Mouse (Mus musculus): ENCODE measurements at regions not wholly inside any gene's neighbourhood (a gene's known extent, or its start where the extent isn't known, plus 50 kb on each side); places are given as distances from the start of the nearest gene placed in this dataset.

DNA sequence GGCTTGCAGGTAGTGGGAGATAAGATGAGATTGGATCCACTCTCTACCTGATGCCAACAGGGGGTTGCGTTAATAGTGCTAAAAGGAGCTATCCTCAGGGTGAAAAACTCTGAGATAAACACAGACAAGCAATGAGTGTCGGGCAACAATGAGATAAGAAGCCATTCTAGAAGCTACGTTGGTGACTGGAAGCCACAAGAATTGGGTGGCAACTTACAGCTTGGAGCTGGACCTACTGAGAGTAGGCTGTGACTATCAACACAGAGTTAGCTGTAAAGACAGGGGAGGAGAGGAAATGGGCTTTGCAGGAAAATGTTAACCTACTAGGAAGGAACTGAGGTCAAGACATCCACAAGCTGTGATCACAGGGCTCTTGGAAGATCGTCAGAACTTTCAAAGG lies 388.9 kb upstream of the Hnrnpa3 start:
- Histone ChIP-seq H3K4me3 (no peak overlapping the region), H3K9me3 (replicated peaks) (no peaks in the 10 kb centered on the region), H3K27me3 (no peaks in the 10 kb centered on the region), H3K27ac (no peak overlapping the region), H3K36me3 (no peaks in the 10 kb centered on the region), H3K9ac (no peak overlapping the region), H3K4me2 (no peak overlapping the region), H3K4me1 (replicated peaks) (no peaks in the 10 kb centered on the region)
- no peak for ATAC-seq (replicated peaks; ENCODE audit: insufficient number of reproducible peaks, insufficient read depth, low FRiP score, low read depth)
- 38% methylated on average over 4 of the region's 4 CpGs for WGBS

GRCm38 (mm10) chr2:75287900-75288299 lies 371.2 kb upstream of the Hnrnpa3 start:
- Histone ChIP-seq H3K4me3 (no peak overlapping the region), H3K9me3 (replicated peaks) (no peaks in the 10 kb centered on the region), H3K4me1 (replicated peaks) (no peaks in the 10 kb centered on the region), H3K27me3 (no peaks in the 10 kb centered on the region), H3K4me2 (no peak overlapping the region), H3K9ac (no peak overlapping the region), H3K36me3 (no peaks in the 10 kb centered on the region), H3K27ac (no peak overlapping the region)
- 94% methylated on average over 1 of the region's 1 CpGs for WGBS
- ATAC-seq (replicated peaks; ENCODE audit: insufficient number of reproducible peaks, insufficient read depth, low FRiP score, low read depth) = no peak

GRCm38 (mm10) chr2:75291674-75292073 lies 367.4 kb upstream of the Hnrnpa3 start:
- Histone ChIP-seq H3K9me3 (replicated peaks) (no peaks in the 10 kb centered on the region), H3K4me3 (no peak overlapping the region), H3K4me2 (no peak overlapping the region), H3K9ac (no peak overlapping the region), H3K27ac (no peak overlapping the region), H3K36me3 (no peaks in the 10 kb centered on the region), H3K4me1 (replicated peaks) (no peaks in the 10 kb centered on the region), H3K27me3 (no peaks in the 10 kb centered on the region)
- 78% methylated on average over 2 of the region's 2 CpGs for WGBS
- ATAC-seq (replicated peaks; ENCODE audit: insufficient number of reproducible peaks, insufficient read depth, low FRiP score, low read depth) = no peak

DNA sequence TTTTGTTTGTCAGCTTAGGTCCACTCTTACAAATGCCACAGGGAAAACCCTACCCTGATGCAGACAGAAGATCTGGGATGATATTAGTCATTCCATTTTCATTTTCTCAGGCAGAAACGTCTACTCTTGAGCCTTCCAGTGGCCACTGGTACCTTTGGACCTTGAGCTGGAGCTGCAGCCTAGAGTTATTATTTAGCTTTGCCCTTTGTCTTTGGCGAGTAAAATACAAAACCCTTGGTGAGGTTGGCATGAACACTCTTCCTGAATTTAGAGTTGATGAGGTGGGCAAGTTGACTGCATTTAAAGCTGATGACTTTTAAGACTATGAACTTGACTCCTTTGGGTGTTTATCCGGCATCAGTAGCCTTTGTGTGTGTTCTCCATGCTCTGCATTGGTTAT lies 352.2 kb upstream of the Hnrnpa3 start:
- Histone ChIP-seq H3K9ac (no peak overlapping the region), H3K27me3 (no peaks in the 10 kb centered on the region), H3K4me1 (replicated peaks) (no peaks in the 10 kb centered on the region), H3K36me3 (no peaks in the 10 kb centered on the region), H3K9me3 (replicated peaks) (no peaks in the 10 kb centered on the region), H3K4me3 (no peak overlapping the region), H3K4me2 (no peak overlapping the region), H3K27ac (no peak overlapping the region)
- no peak for ATAC-seq (replicated peaks; ENCODE audit: insufficient number of reproducible peaks, insufficient read depth, low FRiP score, low read depth)
- 59% methylated on average over 3 of the region's 3 CpGs for WGBS

- H3K36me3 ChIP-seq = no peaks in the 10 kb centered on the region
- H3K4me2 ChIP-seq = no peak overlapping the region
- H3K4me3 ChIP-seq = no peak overlapping the region
- no peak for ATAC-seq (replicated peaks; ENCODE audit: insufficient number of reproducible peaks, insufficient read depth, low FRiP score, low read depth)
- H3K27me3 ChIP-seq = peaks cover 15% of the 10 kb centered on the region
- H3K27ac ChIP-seq = no peak overlapping the region
- H3K9me3 ChIP-seq (replicated peaks) = no peaks in the 10 kb centered on the region
- WGBS = 52% methylated on average over 4 of the region's 4 CpGs
- H3K9ac ChIP-seq = no peak overlapping the region
- H3K4me1 ChIP-seq (replicated peaks) = no peaks in the 10 kb centered on the region
Measured at GRCm38 (mm10) chr2:75311191-75311590, 347.9 kb upstream of the Hnrnpa3 start.

DNA sequence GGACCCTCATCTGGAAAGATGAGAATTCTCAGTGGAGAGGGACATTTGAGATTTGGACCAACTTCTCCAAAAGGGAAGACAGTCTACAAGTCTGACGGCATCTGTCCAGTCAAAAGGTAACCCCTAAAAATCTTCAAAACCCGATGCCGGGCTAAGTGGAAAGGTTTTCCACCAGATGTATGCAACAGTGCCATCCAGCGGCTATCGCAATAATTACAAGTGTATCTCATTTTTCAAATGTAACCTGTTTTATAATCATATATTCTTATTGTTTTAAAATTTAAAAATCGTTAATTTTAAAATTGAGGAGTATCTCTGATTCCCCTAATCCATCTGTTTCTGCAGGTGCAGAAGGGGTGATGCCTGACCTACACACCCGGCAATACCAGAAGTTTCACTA lies 346.8 kb upstream of the Hnrnpa3 start:
- Histone ChIP-seq H3K27me3 (peaks cover 15% of the 10 kb centered on the region), H3K4me2 (no peak overlapping the region), H3K4me3 (no peak overlapping the region), H3K4me1 (replicated peaks) (no peaks in the 10 kb centered on the region), H3K9ac (no peak overlapping the region), H3K36me3 (no peaks in the 10 kb centered on the region), H3K27ac (no peak overlapping the region), H3K9me3 (replicated peaks) (no peaks in the 10 kb centered on the region)
- 12% methylated on average over 7 of the region's 7 CpGs for WGBS
- no peak for ATAC-seq (replicated peaks; ENCODE audit: insufficient number of reproducible peaks, insufficient read depth, low FRiP score, low read depth)

DNA sequence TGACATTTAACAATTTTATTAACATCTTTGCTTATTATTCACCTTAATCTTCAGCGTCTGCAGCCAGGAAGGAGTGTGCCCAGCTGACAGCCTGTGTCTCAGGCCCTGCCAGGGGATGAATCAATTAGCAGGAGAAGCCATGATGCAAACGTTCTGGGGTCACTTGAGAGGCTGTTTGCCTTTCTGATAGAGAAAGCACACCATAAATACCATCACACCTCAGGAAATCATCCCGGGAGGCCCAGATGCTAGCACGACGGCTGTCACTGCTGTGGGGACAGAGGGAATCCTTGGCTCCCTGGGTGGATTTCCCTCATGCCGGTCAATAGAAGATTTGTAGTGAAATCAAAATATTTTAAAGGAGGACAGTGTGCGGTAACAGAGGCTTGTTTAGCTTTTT lies 343.7 kb upstream of the Hnrnpa3 start:
- WGBS = 41% methylated on average over 7 of the region's 7 CpGs
- Histone ChIP-seq H3K9me3 (replicated peaks) (no peaks in the 10 kb centered on the region), H3K27me3 (peaks cover 20% of the 10 kb centered on the region), H3K4me1 (replicated peaks) (no peaks in the 10 kb centered on the region), H3K4me3 (no peak overlapping the region), H3K4me2 (no peak overlapping the region), H3K36me3 (no peaks in the 10 kb centered on the region), H3K9ac (no peak overlapping the region), H3K27ac (no peak overlapping the region)
- no peak for ATAC-seq (replicated peaks; ENCODE audit: insufficient number of reproducible peaks, insufficient read depth, low FRiP score, low read depth)

GRCm38 (mm10) chr2:75318190-75318589 lies 340.9 kb upstream of the Hnrnpa3 start:
- Histone ChIP-seq H3K4me3 (no peak overlapping the region), H3K27ac (no peak overlapping the region), H3K4me1 (replicated peaks) (no peaks in the 10 kb centered on the region), H3K27me3 (peaks cover 13% of the 10 kb centered on the region), H3K9ac (no peak overlapping the region), H3K4me2 (no peak overlapping the region), H3K36me3 (no peaks in the 10 kb centered on the region), H3K9me3 (replicated peaks) (no peaks in the 10 kb centered on the region)
- ATAC-seq (replicated peaks; ENCODE audit: insufficient number of reproducible peaks, insufficient read depth, low FRiP score, low read depth) = no peak
- WGBS = 53% methylated on average over 5 of the region's 5 CpGs

GRCm38 (mm10) chr2:75324146-75324749 lies 334.8 kb upstream of the Hnrnpa3 start:
- Histone ChIP-seq H3K36me3 (no peaks in the 10 kb centered on the region), H3K9ac (no peak overlapping the region), H3K27me3 (0 out of 2 replicates have a peak, but pooled peaks cover 6% of the 10 kb centered on the region), H3K27ac (no peak overlapping the region), H3K4me1 (replicated peaks) (no peaks in the 10 kb centered on the region), H3K4me3 (no peak overlapping the region), H3K4me2 (no peak overlapping the region), H3K9me3 (replicated peaks) (no peaks in the 10 kb centered on the region)
- no peak for ATAC-seq (replicated peaks; ENCODE audit: insufficient number of reproducible peaks, insufficient read depth, low FRiP score, low read depth)
- WGBS = 67% methylated on average over 10 of the region's 10 CpGs

- H3K4me1 ChIP-seq (replicated peaks) = no peaks in the 10 kb centered on the region
- no peak for ATAC-seq (replicated peaks; ENCODE audit: insufficient number of reproducible peaks, insufficient read depth, low FRiP score, low read depth)
Measured at GRCm38 (mm10) chr2:75329598-75329997, 329.5 kb upstream of the Hnrnpa3 start.

GRCm38 (mm10) chr2:75341310-75341709 lies 317.8 kb upstream of the Hnrnpa3 start:
- no peak for ATAC-seq (replicated peaks; ENCODE audit: insufficient number of reproducible peaks, insufficient read depth, low FRiP score, low read depth)
- no peak overlapping the region for H3K4me3 ChIP-seq
- no peak overlapping the region for H3K27ac ChIP-seq
- no peaks in the 10 kb centered on the region for H3K9me3 ChIP-seq (replicated peaks)
- no peaks in the 10 kb centered on the region for H3K27me3 ChIP-seq
- no peaks in the 10 kb centered on the region for H3K4me1 ChIP-seq (replicated peaks)
- H3K4me2 ChIP-seq = no peak overlapping the region
- H3K36me3 ChIP-seq = no peaks in the 10 kb centered on the region
- H3K9ac ChIP-seq = no peak overlapping the region
- WGBS = 28% methylated on average over 2 of the region's 2 CpGs

More at GRCm38 (mm10) chr2:75329598-75329997, 329.5 kb upstream of the Hnrnpa3 start:
- Histone ChIP-seq H3K9me3 (replicated peaks) (no peaks in the 10 kb centered on the region), H3K27me3 (no peaks in the 10 kb centered on the region), H3K36me3 (no peaks in the 10 kb centered on the region), H3K9ac (no peak overlapping the region), H3K4me2 (no peak overlapping the region), H3K4me3 (no peak overlapping the region), H3K27ac (no peak overlapping the region)
- WGBS = 44% methylated on average over 2 of the region's 2 CpGs

- no peak overlapping the region for H3K9ac ChIP-seq
- WGBS = 56% methylated on average over 6 of the region's 6 CpGs
- no peaks in the 10 kb centered on the region for H3K4me1 ChIP-seq (replicated peaks)
- no peak for ATAC-seq (replicated peaks; ENCODE audit: insufficient number of reproducible peaks, insufficient read depth, low FRiP score, low read depth)
- H3K36me3 ChIP-seq = no peaks in the 10 kb centered on the region
- H3K27ac ChIP-seq = no peak overlapping the region
- H3K27me3 ChIP-seq = no peaks in the 10 kb centered on the region
- H3K9me3 ChIP-seq (replicated peaks) = no peaks in the 10 kb centered on the region
- H3K4me2 ChIP-seq = no peak overlapping the region
- no peak overlapping the region for H3K4me3 ChIP-seq
Measured at GRCm38 (mm10) chr2:75341726-75342280, 317.3 kb upstream of the Hnrnpa3 start.
